Mouse (Mus musculus) adrenal gland, adult 8-10 months (tissue): ENCODE results near the gene Fkbp7. TPM values are rescaled to one million over a fixed set of nuclear protein-coding genes. Genes with fewer than 3 reads are reported as not detected.

Experiments used
- DNase-seq: peaks from one replicate; pipeline ENCODE4 v3.0.0; 2022
- total RNA-seq, 4 experiments: library from RNA; stranded (reverse); gene quantifications; 2 replicates each; pipeline ENCODE4 v1.2.4; 2022

Gene Fkbp7
- 10 to 100 TPM; 24.4 to 43.0 (median 30.1) TPM for total RNA-seq

GRCm38 (mm10) chr2:76672966-76673392 lies at the start of gene Fkbp7:
TSS of gene Fkbp7 (minus strand) at chr2:76673116.
- peak; percentile 89 for DNase-seq

GRCm38 (mm10) chr2:76719650-76720049 lies 46.7 kb upstream of the Fkbp7 start:
- DNase-seq: no peak

DNA sequence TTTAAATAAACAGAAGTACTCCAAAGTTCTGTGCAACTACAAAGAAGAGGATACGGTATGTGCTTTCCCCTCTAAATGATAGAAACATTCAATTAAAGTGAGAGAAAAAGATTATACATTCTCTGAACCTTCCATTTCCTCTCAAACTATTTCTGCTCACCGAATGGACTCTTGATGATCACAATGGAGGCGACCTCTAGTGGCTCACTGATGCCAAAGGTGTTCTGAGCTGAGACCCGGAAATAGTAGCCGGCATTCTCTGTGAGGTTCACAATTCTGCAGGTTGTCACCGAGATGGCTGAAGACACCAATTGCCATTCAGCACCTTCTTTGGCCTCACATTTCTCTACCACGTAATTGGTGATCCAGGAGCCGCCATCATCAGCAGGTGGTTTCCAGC lies 42.1 kb upstream of the Fkbp7 start:
- no peak for DNase-seq

GRCm38 (mm10) chr2:76708512-76708911 lies 35.6 kb upstream of the Fkbp7 start:
- DNase-seq: no peak

- no peak for DNase-seq
Observed at GRCm38 (mm10) chr2:76705655-76706054, 32.7 kb upstream of the Fkbp7 start.

- no peak for DNase-seq
Observed at GRCm38 (mm10) chr2:76702751-76703150, 29.8 kb upstream of the Fkbp7 start.

DNA sequence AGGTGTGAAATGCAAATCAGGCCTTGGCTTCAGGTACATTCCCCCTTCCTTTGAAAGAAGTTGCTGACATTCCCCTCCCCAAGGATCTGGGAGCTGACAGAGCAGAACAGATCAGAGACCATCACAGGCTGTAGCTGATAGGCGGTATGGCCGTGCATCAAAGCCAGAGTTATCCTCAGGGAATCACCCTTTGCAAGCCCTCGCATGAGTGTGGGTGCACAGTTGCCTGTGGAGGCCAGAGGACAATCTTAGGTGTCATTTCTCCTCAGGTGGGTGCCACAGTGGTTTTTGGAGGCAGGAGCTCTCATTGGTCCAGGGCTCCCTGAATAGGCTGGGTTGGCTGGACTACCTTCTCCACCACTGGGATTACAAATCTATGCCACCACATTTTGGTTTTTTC lies 29.3 kb upstream of the Fkbp7 start:
- DNase-seq: no peak

GRCm38 (mm10) chr2:76695290-76695689 lies 22.4 kb upstream of the Fkbp7 start:
- DNase-seq: no peak

DNA sequence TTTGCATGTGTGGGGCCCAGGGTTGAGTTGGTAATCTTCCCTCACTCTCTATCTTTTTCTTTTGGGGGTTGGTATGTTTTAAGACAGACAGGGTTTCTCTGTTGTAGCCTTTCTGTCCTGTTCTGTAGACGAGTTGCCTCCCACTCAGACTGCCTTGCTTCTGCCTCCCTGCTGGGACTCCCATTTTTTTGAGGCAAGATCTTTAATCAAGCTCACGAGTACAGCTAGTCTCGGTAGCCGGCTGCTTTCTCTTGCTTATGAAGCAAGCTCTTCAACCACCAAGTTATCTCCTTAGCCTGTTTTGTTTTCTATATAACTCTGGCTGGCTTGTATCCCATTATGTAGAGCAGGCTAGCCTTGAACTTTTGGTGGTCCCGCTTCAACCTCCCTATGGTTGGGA lies 20.8 kb upstream of the Fkbp7 start:
- no peak for DNase-seq

DNA sequence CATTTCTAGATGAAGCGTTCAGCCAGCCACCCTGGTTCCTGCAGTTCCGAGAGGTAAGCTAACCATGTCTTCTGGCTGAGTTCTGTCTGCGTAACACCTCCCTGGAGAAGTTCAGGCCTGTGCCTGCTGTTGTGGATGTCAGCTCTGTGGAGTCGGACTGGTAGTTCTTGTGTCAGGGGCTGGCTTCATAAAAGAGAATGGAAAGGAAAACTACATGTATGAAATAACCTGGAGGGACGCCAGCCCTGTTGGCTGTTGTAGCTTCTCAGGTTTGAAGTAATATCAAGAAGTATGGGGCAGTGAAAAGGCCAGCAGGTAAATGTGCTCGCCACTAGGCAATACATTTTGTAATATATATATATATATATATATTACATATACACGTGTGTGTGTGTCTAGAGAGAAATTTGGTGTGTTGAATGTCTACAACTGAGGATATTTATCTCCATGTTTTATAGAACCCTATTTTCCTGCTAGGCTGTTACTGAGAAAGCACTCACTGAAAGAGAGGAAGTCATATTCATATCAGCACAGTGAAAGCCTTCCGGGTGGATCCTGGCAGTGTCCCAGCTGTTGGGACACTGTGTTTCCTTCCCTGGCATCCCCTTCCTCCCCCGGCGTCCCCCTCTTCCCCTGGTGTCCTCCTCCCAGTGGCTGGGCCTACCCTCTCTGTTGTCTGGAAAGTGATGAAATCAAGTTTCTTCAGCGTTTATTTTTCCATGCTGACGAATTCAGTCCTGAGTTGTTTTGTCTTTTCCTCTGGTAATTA lies 17.7 kb upstream of the Fkbp7 start:
- DNase-seq: peak; percentile 53

GRCm38 (mm10) chr2:76688162-76688561 lies 15.2 kb upstream of the Fkbp7 start:
- no peak for DNase-seq

DNA sequence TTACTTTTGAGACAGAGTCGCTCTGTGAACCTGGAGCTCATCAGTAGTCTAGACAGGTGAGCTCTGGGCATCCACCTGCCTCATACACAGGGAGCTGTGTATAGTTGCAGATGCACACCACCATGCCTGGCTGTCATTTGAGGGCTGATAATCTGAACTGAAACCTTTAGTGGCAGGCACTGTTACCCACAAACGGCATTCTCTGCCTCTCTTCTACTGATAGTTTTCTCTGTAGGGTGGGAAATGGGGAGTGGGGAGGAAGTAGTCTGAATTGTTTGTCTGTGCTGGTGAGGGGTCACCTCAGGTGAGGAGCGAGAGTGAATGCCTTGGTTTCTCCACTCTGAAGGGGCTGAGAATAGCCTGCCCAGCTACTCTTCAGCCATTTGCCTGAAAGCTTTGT lies 14.7 kb upstream of the Fkbp7 start:
- DNase-seq: no peak

GRCm38 (mm10) chr2:76686986-76687385 lies 14.1 kb upstream of the Fkbp7 start:
- no peak for DNase-seq

DNA sequence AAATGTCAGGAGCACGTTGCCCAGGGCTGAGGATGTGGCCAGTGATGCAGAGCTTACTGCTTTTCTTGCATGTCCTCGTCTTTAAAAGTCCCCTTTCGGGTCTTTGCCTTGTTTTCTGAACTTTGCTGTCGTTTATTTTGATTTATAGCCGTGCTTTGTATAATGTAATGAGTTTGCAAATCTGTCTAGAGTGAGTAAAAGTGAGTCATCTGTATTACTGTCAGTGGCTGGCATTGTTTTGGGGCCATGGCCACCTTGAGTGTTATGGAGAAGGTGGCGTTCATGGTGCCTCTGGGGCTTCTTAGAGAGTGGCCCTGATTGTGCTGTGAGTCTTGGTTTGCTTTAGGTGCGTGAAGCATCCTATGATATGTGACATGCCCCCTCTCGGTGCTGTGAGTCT lies 9.4 kb upstream of the Fkbp7 start:
- DNase-seq: no peak

DNA sequence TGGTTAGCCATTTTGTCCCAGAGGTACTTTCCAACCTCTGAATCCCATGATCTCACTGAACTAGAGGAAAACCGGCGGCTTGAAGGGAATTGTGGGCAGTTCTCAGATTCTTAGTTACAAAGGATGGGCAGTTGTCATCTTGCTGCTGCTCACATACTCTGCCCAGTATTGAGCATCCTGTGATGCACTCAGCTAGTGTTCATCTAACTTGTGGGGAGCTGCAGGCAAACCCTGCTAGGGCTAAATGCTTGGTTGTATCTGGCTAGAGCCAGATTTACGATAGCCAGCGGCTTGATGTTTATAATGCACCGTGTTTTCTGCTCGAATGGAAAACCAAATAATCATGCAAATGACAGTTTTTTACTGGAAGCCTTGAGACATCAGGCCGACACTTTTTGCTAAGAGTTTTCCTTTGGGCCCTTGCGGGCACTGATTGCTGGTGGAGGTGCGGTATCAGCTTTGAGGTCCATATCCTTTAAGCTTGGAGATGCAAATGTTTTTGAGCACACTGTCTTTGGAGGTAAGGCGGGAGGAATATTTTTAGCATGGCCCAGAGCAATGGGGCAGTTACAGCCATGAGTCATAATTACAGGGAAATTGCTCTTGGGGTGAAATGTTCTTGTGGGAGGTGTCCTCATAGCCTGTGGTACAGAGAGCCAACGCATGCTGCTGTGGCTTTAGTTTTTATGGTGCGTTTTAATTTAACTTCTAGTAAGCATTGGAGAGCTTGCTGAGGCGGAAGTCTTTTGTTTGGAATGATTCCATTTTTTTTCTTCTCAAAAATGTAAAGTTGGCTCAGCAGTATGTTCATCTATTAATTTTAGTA lies 3.7 kb upstream of the Fkbp7 start:
- no peak for DNase-seq

- DNase-seq: no peak
Observed at GRCm38 (mm10) chr2:76675949-76676348, 3.0 kb upstream of the Fkbp7 start.

GRCm38 (mm10) chr2:76675451-76675850 lies 2.5 kb upstream of the Fkbp7 start:
- no peak for DNase-seq

GRCm38 (mm10) chr2:76674725-76675427 lies 2.0 kb upstream of the Fkbp7 start, which contains the start of gene Plekha3:
TSS of gene Plekha3 (plus strand) at chr2:76675281.
- peak; percentile 81 for DNase-seq

GRCm38 (mm10) chr2:76673472-76674081 lies 661 bp upstream of the Fkbp7 start:
- peak; percentile 62 for DNase-seq

DNA sequence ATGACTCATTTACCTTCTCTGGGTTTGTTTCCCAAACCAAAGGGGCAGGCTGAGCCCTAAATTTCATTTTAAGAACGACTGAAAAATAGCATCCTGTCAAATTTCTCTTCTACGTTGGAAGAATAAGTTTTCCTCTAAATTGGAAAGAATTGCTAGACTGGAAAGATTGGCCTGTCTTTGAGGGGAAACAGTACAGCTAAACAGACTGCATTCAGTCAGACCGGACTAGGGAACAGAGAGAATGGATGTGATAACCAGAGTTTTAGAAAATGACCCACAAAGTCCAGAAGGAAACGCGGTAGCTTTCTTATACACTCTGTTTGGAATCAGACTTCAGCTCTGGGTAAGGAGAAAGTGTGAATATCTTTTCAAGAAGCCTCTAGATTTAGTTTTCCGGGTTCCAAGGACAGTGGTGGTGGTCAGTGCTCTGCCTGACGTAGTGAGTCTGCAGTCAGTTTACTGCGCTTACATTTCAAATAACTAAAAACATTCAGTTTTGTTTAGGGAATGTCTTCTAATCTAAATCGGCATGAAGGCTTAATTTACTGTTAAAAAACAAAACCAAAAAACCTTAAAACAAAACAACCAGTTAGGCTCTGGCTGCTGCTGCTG lies 676 bp downstream of the Fkbp7 start:
- DNase-seq: no peak

GRCm38 (mm10) chr2:76671641-76672040 lies 1.3 kb downstream of the Fkbp7 start:
- DNase-seq: no peak

DNA sequence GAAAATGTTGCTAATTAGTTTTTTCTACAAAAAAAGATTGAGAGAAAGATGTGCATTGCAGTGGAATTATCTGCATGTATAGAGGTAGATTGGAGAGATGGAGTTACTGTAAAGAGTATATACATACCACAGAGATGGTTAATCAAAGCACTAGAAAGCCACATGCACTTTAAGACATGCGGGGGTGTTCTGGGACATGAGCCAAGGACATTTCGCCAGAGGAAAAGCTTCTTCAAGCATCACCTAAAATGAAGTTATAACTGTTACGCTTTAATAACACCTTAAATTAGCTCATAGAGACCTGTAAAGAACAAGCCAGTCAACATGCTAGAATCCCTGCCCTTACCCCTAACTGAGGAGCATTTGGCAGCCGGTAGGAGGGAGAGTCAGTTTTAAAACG lies 5.7 kb downstream of the Fkbp7 start:
- no peak for DNase-seq
